Mouse (Mus musculus) neural tube, embryonic 15.5 days (tissue): ENCODE measurements around the gene Sbk2. TPM values are rescaled to one million over a fixed set of nuclear protein-coding genes. Genes with fewer than 3 reads are reported as not detected.
"Not testable (repeated sequence)": the region's sequence is repeated elsewhere in the genome, so short reads cannot be mapped to it uniquely, and the experiment has no call there.

Experiments
- ATAC-seq: fragments of 200-750 bp; cut with Nextera tagmentation; 2 replicates; pipeline ENCODE4 v1.8.0; 2017; ENCODE audit warnings: mild to moderate bottlenecking, moderate TSS enrichment, moderate library complexity; ENCODE audit not compliant: low FRiP score
- H3K27ac ChIP-seq: fragments of 300-500 bp; sonication (generic); replicated peaks from 2 replicates; pipeline ENCODE4 v1.5.1; 2015; ENCODE audit warnings: mild to moderate bottlenecking, inconsistent platforms
- H3K27me3 ChIP-seq: fragments of 300-500 bp; sonication (generic); replicated peaks from 2 replicates; pipeline ENCODE4 v1.6.1; 2015; ENCODE audit warnings: inconsistent platforms
- H3K36me3 ChIP-seq: fragments of 300-500 bp; sonication (generic); 2 replicates; pipeline ENCODE4 v1.6.1; 2015; ENCODE audit warnings: inconsistent platforms
- H3K4me1 ChIP-seq: fragments of 300-500 bp; sonication (generic); 2 replicates; pipeline ENCODE4 v1.6.1; 2015; ENCODE audit warnings: inconsistent platforms
- H3K4me2 ChIP-seq: fragments of 300-500 bp; sonication (generic); 2 replicates; pipeline ENCODE4 v1.6.1; 2015; ENCODE audit warnings: inconsistent platforms, mild to moderate bottlenecking, moderate library complexity
- H3K4me3 ChIP-seq: fragments of 300-500 bp; sonication (generic); replicated peaks from 2 replicates; pipeline ENCODE4 v1.5.1; 2015; ENCODE audit warnings: mild to moderate bottlenecking, inconsistent platforms
- H3K9ac ChIP-seq: fragments of 300-500 bp; sonication (generic); replicated peaks from 2 replicates; pipeline ENCODE4 v1.6.1; 2015; ENCODE audit warnings: mild to moderate bottlenecking, inconsistent platforms
- H3K9me3 ChIP-seq: fragments of 300-500 bp; sonication (generic); replicated peaks from 2 replicates; pipeline ENCODE4 v1.6.1; 2016; ENCODE audit warnings: inconsistent platforms
- WGBS: fragments of 180-500 bp; shearing (Covaris S2); methylation state at CpG from one replicate; pipeline ENCODE4 v1.1.7; 2015; ENCODE audit warnings: mixed read lengths; 5-methylcytosine and 5-hydroxymethylcytosine counted together
- polyA plus RNA-seq: library from polyadenylated mRNA; unstranded; fragments of >200 nt; fragmentation: Nextera tagmentation; extraction: Ambion mirVana; gene quantifications from 2 replicates; pipeline ENCODE4 v1.2.1, GENCODE M21; 2015

The Sbk2 gene
- polyA plus RNA-seq, result 0.14 TPM in 1 of 2 replicates, not detected in the other

GRCm38 (mm10) chr7:4964272-4964671 lies at the start of gene Sbk2:
Sbk2 (minus strand) TSS chr7:4964406.
- ATAC-seq, result peak; percentile 76
- H3K4me2 ChIP-seq, result peak within 1 kb of the TSS; percentile 37
- WGBS, result 9% methylated on average over 10 of the region's 10 CpGs

GRCm38 (mm10) chr7:5012681-5013513 lies 48.7 kb upstream of the Sbk2 start:
- Histone ChIP-seq H3K27ac (no peak overlapping the region), H3K9ac (no peak overlapping the region), H3K4me1 (peaks cover 16% of the 10 kb centered on the region), H3K4me2 (peak overlapping the region; percentile 69; the same call in 1 of the 2 replicates), H3K36me3 (peaks cover 48% of the 10 kb centered on the region), H3K4me3 (no peak overlapping the region), H3K9me3 (no peaks in the 10 kb centered on the region), H3K27me3 (no peaks in the 10 kb centered on the region)
- ATAC-seq, result no peak
- 94% methylated on average over 27 of the region's 27 CpGs for WGBS

More at GRCm38 (mm10) chr7:4964272-4964671, at the start of gene Sbk2:
- Histone ChIP-seq H3K4me1 (0 out of 2 replicates have a peak, but pooled peaks cover 4% of the 10 kb centered on the region), H3K9ac (no peak within 1 kb of the TSS), H3K9me3 (no peaks in the 10 kb centered on the region), H3K4me3 (no peak within 1 kb of the TSS), H3K27me3 (0 out of 2 replicates have a peak, but pooled peaks cover 5% of the 10 kb centered on the region), H3K36me3 (no peaks in the 10 kb centered on the region), H3K27ac (no peak within 1 kb of the TSS)

- ATAC-seq, result no peak
- no peak overlapping the region for H3K9ac ChIP-seq
- no peak overlapping the region for H3K4me2 ChIP-seq
- WGBS, result 95% methylated on average over 26 of the region's 26 CpGs
- no peaks in the 10 kb centered on the region for H3K9me3 ChIP-seq
- no peak overlapping the region for H3K27ac ChIP-seq
- no peaks in the 10 kb centered on the region for H3K27me3 ChIP-seq
- H3K36me3 ChIP-seq, result peaks cover 63% of the 10 kb centered on the region
- H3K4me1 ChIP-seq, result 0 out of 2 replicates have a peak, but pooled peaks cover 2% of the 10 kb centered on the region
- H3K4me3 ChIP-seq, result no peak overlapping the region
Observed at GRCm38 (mm10) chr7:5008229-5008628, 44.0 kb upstream of the Sbk2 start.

- not testable (repeated sequence) for H3K9me3 ChIP-seq, H3K9ac ChIP-seq, H3K4me3 ChIP-seq, H3K27ac ChIP-seq, H3K4me1 ChIP-seq, H3K27me3 ChIP-seq, ATAC-seq, H3K4me2 ChIP-seq
- 71% methylated on average over 8 of the region's 8 CpGs for WGBS
- peaks cover 14% of the 10 kb centered on the region for H3K36me3 ChIP-seq
Observed at GRCm38 (mm10) chr7:5002876-5003275, 38.7 kb upstream of the Sbk2 start.

GRCm38 (mm10) chr7:4999876-5000275 lies 35.7 kb upstream of the Sbk2 start:
- Histone ChIP-seq H3K9ac (no peak overlapping the region), H3K36me3 (no peaks in the 10 kb centered on the region), H3K4me3 (no peak overlapping the region), H3K4me1 (peaks cover 13% of the 10 kb centered on the region), H3K27me3 (no peaks in the 10 kb centered on the region), H3K4me2 (no peak overlapping the region), H3K27ac (no peak overlapping the region), H3K9me3 (no peaks in the 10 kb centered on the region)
- no peak for ATAC-seq
- WGBS, result 72% methylated on average over 2 of the region's 2 CpGs

- WGBS, result 68% methylated on average over 6 of the region's 8 CpGs
- peaks cover 41% of the 10 kb centered on the region for H3K4me1 ChIP-seq
- H3K4me3 ChIP-seq, result peak overlapping the region; percentile 73
- H3K27me3 ChIP-seq, result no peaks in the 10 kb centered on the region
- peak overlapping the region; percentile 81 for H3K9ac ChIP-seq
- peak overlapping the region; percentile 90 for H3K27ac ChIP-seq
- H3K9me3 ChIP-seq, result no peaks in the 10 kb centered on the region
- peaks cover 16% of the 10 kb centered on the region for H3K36me3 ChIP-seq
- ATAC-seq, result no peak
- H3K4me2 ChIP-seq, result peak overlapping the region; percentile 77
Observed at GRCm38 (mm10) chr7:4996934-4997333, 32.7 kb upstream of the Sbk2 start.

- no peaks in the 10 kb centered on the region for H3K9me3 ChIP-seq
- H3K27me3 ChIP-seq, result no peaks in the 10 kb centered on the region
- H3K4me2 ChIP-seq, result peak within 1 kb of the TSS; percentile 77
- peak within 1 kb of the TSS; percentile 81 for H3K9ac ChIP-seq
- H3K36me3 ChIP-seq, result peaks cover 23% of the 10 kb centered on the region
- peak within 1 kb of the TSS; percentile 73 for H3K4me3 ChIP-seq
- 4% methylated on average over 20 of the region's 26 CpGs for WGBS
- ATAC-seq, result peak; percentile 88
- peaks cover 41% of the 10 kb centered on the region for H3K4me1 ChIP-seq
- peak within 1 kb of the TSS; percentile 90 for H3K27ac ChIP-seq
Observed at GRCm38 (mm10) chr7:4996003-4996895, 32.0 kb upstream of the Sbk2 start, which contains the start of gene Zfp579. Zfp579 (minus strand) TSS chr7:4996158.

GRCm38 (mm10) chr7:4995268-4996002 lies 31.2 kb upstream of the Sbk2 start:
- 7% methylated on average over 19 of the region's 19 CpGs for WGBS
- ATAC-seq, result peak; percentile 13
- Histone ChIP-seq H3K27me3 (no peaks in the 10 kb centered on the region), H3K4me3 (peak overlapping the region; percentile 73), H3K27ac (peak overlapping the region; percentile 75), H3K9me3 (no peaks in the 10 kb centered on the region), H3K36me3 (peaks cover 31% of the 10 kb centered on the region), H3K4me1 (peaks cover 41% of the 10 kb centered on the region), H3K9ac (peak overlapping the region; percentile 81), H3K4me2 (peak overlapping the region; percentile 77)

GRCm38 (mm10) chr7:4993999-4994788 lies 30.0 kb upstream of the Sbk2 start:
- 46% methylated on average over 59 of the region's 59 CpGs for WGBS
- H3K4me3 ChIP-seq, result peak overlapping the region; percentile 73
- no peak for ATAC-seq

GRCm38 (mm10) chr7:4993347-4993998 lies 29.3 kb upstream of the Sbk2 start:
- H3K4me3 ChIP-seq, result peak overlapping the region; percentile 73
- no peak for ATAC-seq
- peak overlapping the region; percentile 6; the same call in 1 of the 2 replicates for H3K9ac ChIP-seq

More at GRCm38 (mm10) chr7:4993999-4994788, 30.0 kb upstream of the Sbk2 start:
- H3K27me3 ChIP-seq, result no peaks in the 10 kb centered on the region; the same call in 1 of the 2 replicates
- H3K36me3 ChIP-seq, result peaks cover 31% of the 10 kb centered on the region
- peak overlapping the region; percentile 77 for H3K4me2 ChIP-seq
- no peaks in the 10 kb centered on the region for H3K9me3 ChIP-seq
- peaks cover 41% of the 10 kb centered on the region for H3K4me1 ChIP-seq
- H3K27ac ChIP-seq, result no peak overlapping the region
- peak overlapping the region; percentile 81; the same call in 1 of the 2 replicates for H3K9ac ChIP-seq

More at GRCm38 (mm10) chr7:4993347-4993998, 29.3 kb upstream of the Sbk2 start:
- Histone ChIP-seq H3K27ac (no peak overlapping the region), H3K9me3 (no peaks in the 10 kb centered on the region), H3K4me2 (peak overlapping the region; percentile 77), H3K27me3 (no peaks in the 10 kb centered on the region; the same call in 1 of the 2 replicates), H3K4me1 (peaks cover 41% of the 10 kb centered on the region), H3K36me3 (peaks cover 31% of the 10 kb centered on the region)
- WGBS, result 34% methylated on average over 50 of the region's 55 CpGs
